Mouse (Mus musculus) liver, postnatal 0 days (tissue): Measurements from ENCODE around the gene Slc12a8.

ENCODE experiments used
- CTCF ChIP-seq: sonication (generic); IDR thresholded peaks from 2 replicates; pipeline ENCODE4 v1.5.1; 2016; ENCODE audit warnings: antibody characterized with exemption, low read depth
- EP300 ChIP-seq: IDR thresholded peaks from 2 replicates; pipeline ENCODE4 v1.6.1; 2016; ENCODE audit warnings: antibody characterized with exemption, low read depth, mild to moderate bottlenecking

DNA sequence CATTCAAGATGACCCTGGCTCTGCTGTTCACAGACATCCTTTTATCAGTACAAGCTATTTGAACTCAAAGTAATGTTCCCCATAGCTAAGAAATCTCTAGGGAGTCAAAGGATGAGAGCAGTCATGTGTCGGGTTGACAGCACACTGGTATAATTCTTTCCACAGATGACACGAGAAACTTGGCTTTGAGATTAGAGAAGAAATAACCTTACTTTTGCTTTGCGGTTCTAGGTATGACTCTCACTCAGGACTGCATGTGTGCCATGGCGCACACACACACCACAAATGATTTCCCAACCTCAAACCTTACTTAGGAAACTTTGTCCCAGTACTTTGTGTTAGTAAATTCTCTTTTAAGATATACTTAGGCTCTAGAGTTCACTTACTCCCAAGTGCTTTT lies 22.8 kb upstream of the Slc12a8 start:
- TF ChIP-seq CTCF (no peak), EP300 (no peak)
